Comparison of ENCODE assay signal across 27 mouse cellular contexts in the genomic region with DNA sequence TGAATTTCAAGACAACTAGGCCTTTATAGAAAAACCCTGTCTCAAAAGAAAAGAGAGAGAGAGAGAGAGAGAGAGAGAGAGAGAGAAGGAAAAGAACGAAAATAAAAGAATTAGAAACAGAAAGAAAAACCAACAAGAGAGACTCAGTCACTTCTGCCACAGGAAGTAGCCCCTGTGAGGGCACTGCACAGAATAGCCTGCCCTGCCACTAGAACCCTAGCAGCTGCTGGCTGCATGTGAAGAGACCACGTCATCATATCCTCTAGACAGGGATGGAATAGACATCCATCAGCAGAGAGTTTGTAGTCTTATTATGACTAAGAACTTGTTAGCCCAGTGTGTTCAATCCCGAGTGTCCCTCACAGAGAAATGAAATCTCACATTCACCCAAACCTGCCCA. TPM values are rescaled to one million over a fixed set of nuclear protein-coding genes. Genes with fewer than 3 reads are reported as not detected.
DNase-seq lines count a peak whose midpoint lies in the region; ATAC-seq and TF ChIP-seq lines count a peak whose summit lies in the region.
"Had no signal": no experiment of that assay in that cellular context is flagged by ENCODE, and none has a peak within 500 bp of the region (broad histone marks: within the 10 kb centered on the region; RNA-seq: fewer than 3 reads in every experiment).

No protein-coding gene starts in this region.

- no peak for TF ChIP-seq EP300 in CH12.LX (IDR thresholded peaks at IDR 0.05; ENCODE audit: low read length)

- ATAC-seq in forebrain, embryonic 11.5 days (replicated peaks; ENCODE audit: low FRiP score), result no peak
- no peak for ATAC-seq in forebrain, postnatal 0 days
- peak; percentile 67 for ATAC-seq in inflammation-experienced regulatory T-cells, adult 6 months
- ATAC-seq: forebrain, embryonic 15.5 days; hindbrain, postnatal 0 days; intestine, embryonic 15.5 days had no signal

- no peak for TF ChIP-seq CTCF in forebrain, postnatal 0 days (IDR thresholded peaks at IDR 0.05; ENCODE audit: low read depth)
- no peak for TF ChIP-seq CTCF in CH12.LX (conservative IDR thresholded peaks at IDR 0.05 in 1 of 2, IDR thresholded peaks at IDR 0.05 in 1 of 2; ENCODE audit: low read depth in 2 of 2, low read length in 2 of 2)

- H3K36me3 ChIP-seq in forebrain, embryonic 11.5 days (ENCODE audit: control insufficient read depth, insufficient read depth, low read length), result no peaks in the 10 kb centered on the region
- no peaks in the 10 kb centered on the region for H3K36me3 ChIP-seq in forebrain, postnatal 0 days (ENCODE audit: insufficient read depth)
- H3K36me3 ChIP-seq in CH12.LX (replicated peaks in 1 of 2; ENCODE audit: control insufficient read depth in 1 of 2, insufficient read depth in 1 of 2, low read length in 1 of 2), result no peaks in the 10 kb centered on the region
- H3K36me3 ChIP-seq: embryonic facial prominence, embryonic 12.5 days; embryonic facial prominence, embryonic 15.5 days; forebrain, embryonic 12.5 days; forebrain, embryonic 15.5 days; heart, embryonic 10.5 days; heart, embryonic 13.5 days; intestine, embryonic 15.5 days had no signal

- peaks cover 1% of the 10 kb centered on the region; the same call in 1 of the 2 replicates for H3K4me1 ChIP-seq in forebrain, embryonic 11.5 days (replicated peaks; ENCODE audit: control insufficient read depth, insufficient read depth, low read length)
- peaks cover 2% of the 10 kb centered on the region; the same call in 1 of the 2 replicates for H3K4me1 ChIP-seq in forebrain, postnatal 0 days (ENCODE audit: insufficient read depth)
- peaks cover 0 to 6% of the 10 kb centered on the region in 2 experiments; a peak in 1 of 4 replicates for H3K4me1 ChIP-seq in CH12.LX (ENCODE audit: control insufficient read depth in 1 of 2, insufficient read depth in 2 of 2)
- H3K4me1 ChIP-seq: embryonic facial prominence, embryonic 12.5 days; intestine, embryonic 15.5 days had no signal

- peak; percentile 2 for DNase-seq in forebrain, embryonic 11.5 days (ENCODE audit: low spot score)
- no peak for DNase-seq in forebrain, postnatal 0 days
- peak; percentile 15 for DNase-seq in CH12.LX (ENCODE audit: extremely low read depth)
- DNase-seq in layer of hippocampus, adult 11-12 months (ENCODE audit: low spot score), result no peak
- no peak for DNase-seq in cerebellum, adult 9-11 months
- DNase-seq in adrenal gland, adult 2 months, result no peak
- DNase-seq: adrenal gland, postnatal 10 days; adrenal gland, postnatal 36 days; B cell, adult 2 months; cerebellum, adult 18-20 months; cerebellum, adult 9-10 months; cerebellum, postnatal 25 days; gastrocnemius, postnatal 10 days; gastrocnemius, postnatal 36 days; heart, adult 2 months; heart, postnatal 14 days; heart, postnatal 4 days had no signal

- H3K9me3 ChIP-seq in forebrain, embryonic 11.5 days (ENCODE audit: control insufficient read depth, low read length), result no peaks in the 10 kb centered on the region
- H3K9me3 ChIP-seq in forebrain, postnatal 0 days (ENCODE audit: low read length), result no peaks in the 10 kb centered on the region
- H3K9me3 ChIP-seq in CH12.LX (replicated peaks; ENCODE audit: low read length), result no peaks in the 10 kb centered on the region
- H3K9me3 ChIP-seq: embryonic facial prominence, embryonic 12.5 days; embryonic facial prominence, embryonic 15.5 days; forebrain, embryonic 12.5 days; forebrain, embryonic 15.5 days; heart, embryonic 10.5 days; heart, embryonic 13.5 days; intestine, embryonic 15.5 days had no signal

- no peaks in the 10 kb centered on the region for H3K79me2 ChIP-seq in CH12.LX (replicated peaks; ENCODE audit: control insufficient read depth, extremely low read depth, insufficient read depth, poor library complexity, severe bottlenecking)

- WGBS in forebrain, embryonic 11.5 days, result 75% methylated on average over 3 of the region's 3 CpGs
- 66% methylated on average over 3 of the region's 3 CpGs for WGBS in forebrain, postnatal 0 days

- H3K27ac ChIP-seq in forebrain, embryonic 11.5 days (ENCODE audit: low read depth, low read length), result no peak overlapping the region
- H3K27ac ChIP-seq in forebrain, postnatal 0 days (ENCODE audit: low read depth, low read length), result no peak overlapping the region
- no peak overlapping the region for H3K27ac ChIP-seq in CH12.LX (ENCODE audit: insufficient read depth, low read depth)
- H3K27ac ChIP-seq: embryonic facial prominence, embryonic 12.5 days; embryonic facial prominence, embryonic 15.5 days; forebrain, embryonic 12.5 days; forebrain, embryonic 15.5 days; heart, adult 2 months; heart, embryonic 10.5 days; heart, embryonic 13.5 days; hindbrain, embryonic 14.5 days; hindbrain, postnatal 0 days; intestine, embryonic 15.5 days had no signal

- TF ChIP-seq RAD21 in CH12.LX (IDR thresholded peaks at IDR 0.05; ENCODE audit: low read depth, low read length), result no peak

- no peak for TF ChIP-seq POLR2A in CH12.LX (IDR thresholded peaks at IDR 0.05; ENCODE audit: low read depth, low read length)

- no peak overlapping the region for H3K4me2 ChIP-seq in forebrain, embryonic 11.5 days (ENCODE audit: low read depth, low read length, severe bottlenecking)
- no peak overlapping the region for H3K4me2 ChIP-seq in forebrain, postnatal 0 days (ENCODE audit: low read depth)
- no peak overlapping the region for H3K4me2 ChIP-seq in CH12.LX (ENCODE audit: insufficient read depth, low read depth, poor library complexity, severe bottlenecking)
- H3K4me2 ChIP-seq: embryonic facial prominence, embryonic 12.5 days; embryonic facial prominence, embryonic 15.5 days; forebrain, embryonic 12.5 days; forebrain, embryonic 15.5 days; heart, embryonic 13.5 days; hindbrain, embryonic 14.5 days; intestine, embryonic 15.5 days had no signal

- dilution Hi-C loops in CH12.LX (cut with MboI; ENCODE audit: extremely low pct_ligation_motif_present, extremely low pct_unique_long_range_greater_than_20kb, low sequenced_read_pairs), result no loop called here

- no peak overlapping the region for H3K4me3 ChIP-seq in forebrain, embryonic 11.5 days (ENCODE audit: low read depth, low read length)
- no peak overlapping the region for H3K4me3 ChIP-seq in forebrain, postnatal 0 days (ENCODE audit: low read depth, low read length)
- H3K4me3 ChIP-seq in CH12.LX (replicated peaks in 1 of 3; ENCODE audit: low read depth in 2 of 3, low read length in 2 of 3, poor library complexity in 1 of 3), result no peak overlapping the region
- H3K4me3 ChIP-seq: embryonic facial prominence, embryonic 12.5 days; embryonic facial prominence, embryonic 15.5 days; forebrain, embryonic 12.5 days; forebrain, embryonic 15.5 days; heart, adult 2 months; heart, embryonic 10.5 days; heart, embryonic 13.5 days; intestine, embryonic 15.5 days had no signal

- in situ Hi-C loops in CH12.LX (cut with MboI; ENCODE audit: low pct_ligation_motif_present, low pct_unique_long_range_greater_than_20kb, low sequenced_read_pairs), result no loop called here

- no peak overlapping the region for H3K9ac ChIP-seq in forebrain, embryonic 11.5 days (ENCODE audit: low read length)
- no peak overlapping the region for H3K9ac ChIP-seq in forebrain, postnatal 0 days
- H3K9ac ChIP-seq in CH12.LX (ENCODE audit: insufficient read depth, low read depth), result no peak overlapping the region
- H3K9ac ChIP-seq: embryonic facial prominence, embryonic 12.5 days; embryonic facial prominence, embryonic 15.5 days; forebrain, embryonic 12.5 days; forebrain, embryonic 15.5 days; heart, embryonic 13.5 days; hindbrain, embryonic 14.5 days; intestine, embryonic 15.5 days had no signal

- peaks cover 2% of the 10 kb centered on the region; the same call in 1 of the 2 replicates for H3K27me3 ChIP-seq in forebrain, embryonic 11.5 days (ENCODE audit: control insufficient read depth, insufficient read depth, low read length)
- no peaks in the 10 kb centered on the region for H3K27me3 ChIP-seq in forebrain, postnatal 0 days (ENCODE audit: insufficient read depth, low read length)
- peaks cover 18% of the 10 kb centered on the region for H3K27me3 ChIP-seq in CH12.LX (replicated peaks)
- H3K27me3 ChIP-seq: embryonic facial prominence, embryonic 12.5 days; forebrain, embryonic 15.5 days; intestine, embryonic 15.5 days had no signal

RNA-seq across cellular contexts. Expression of a gene that starts 5.5 kb away (rescaled TPM):
- 76.0 and 93.8 TPM in 2 replicates for polyA plus RNA-seq in forebrain, embryonic 11.5 days (2014; fragmentation: Nextera tagmentation; extraction: Ambion mirVana)
- 265 and 272 TPM in 2 replicates for total RNA-seq in forebrain, postnatal 0 days (2014; rRNA removed)
- 162 and 168 TPM in 2 replicates for polyA plus RNA-seq in forebrain, postnatal 0 days (2015; fragmentation: Nextera tagmentation; extraction: Ambion mirVana)
- total RNA-seq in CH12.LX (2012; rRNA removed) (1.3 and 1.5 TPM in 2 replicates), CH12.LX (2014; rRNA removed) (not detected in 2 replicates)
- polyA plus RNA-seq in CH12.LX (2012; ENCODE audit: insufficient read length, low read depth), result 2.2 and 2.8 TPM in 2 replicates
- polyA plus RNA-seq in inflammation-experienced regulatory T-cells, adult 6 months (2017; shearing (Covaris generic)), result 1 to 10 TPM in 1 of 3 experiments, under 1 TPM in 2; 0.50 to 1.9 (median 0.69) TPM
- total RNA-seq in adrenal gland, adult 2 months (2021), result 10 to 100 TPM; 14.2 to 25.0 TPM
- polyA plus RNA-seq in adrenal gland, adult 2 months (2012; rRNA removed), result 53.1 and 71.3 TPM in 2 replicates

RNA-seq across cellular contexts. Expression of a gene that starts 43.2 kb away (rescaled TPM):
- 11.4 and 11.5 TPM in 2 replicates for polyA plus RNA-seq in forebrain, embryonic 11.5 days (2014; fragmentation: Nextera tagmentation; extraction: Ambion mirVana)
- total RNA-seq in forebrain, postnatal 0 days (2014; rRNA removed), result 25.0 and 33.5 TPM in 2 replicates
- 18.7 and 21.3 TPM in 2 replicates for polyA plus RNA-seq in forebrain, postnatal 0 days (2015; fragmentation: Nextera tagmentation; extraction: Ambion mirVana)
- 20.4 and 25.5 TPM in 2 replicates for total RNA-seq in CH12.LX (2012; rRNA removed)
- 11.2 and 11.9 TPM in 2 replicates for total RNA-seq in CH12.LX (2014; rRNA removed)
- 22.8 and 26.9 TPM in 2 replicates for polyA plus RNA-seq in CH12.LX (2012; ENCODE audit: insufficient read length, low read depth)
- 10 to 100 TPM in 2 of 3 experiments, 1 to 10 TPM in 1; 8.5 to 12.9 (median 10.0) TPM for polyA plus RNA-seq in inflammation-experienced regulatory T-cells, adult 6 months (2017; shearing (Covaris generic))
- total RNA-seq in adrenal gland, adult 2 months (2021), result 10 to 100 TPM; 37.9 to 49.7 TPM
- polyA plus RNA-seq in adrenal gland, adult 2 months (2012; rRNA removed), result 60.0 and 76.6 TPM in 2 replicates

RNA-seq across cellular contexts. Expression of a gene that starts 52.4 kb away (rescaled TPM):
- polyA plus RNA-seq in forebrain, embryonic 11.5 days (2014; fragmentation: Nextera tagmentation; extraction: Ambion mirVana), result 153 and 165 TPM in 2 replicates
- 59.8 and 66.2 TPM in 2 replicates for total RNA-seq in forebrain, postnatal 0 days (2014; rRNA removed)
- polyA plus RNA-seq in forebrain, postnatal 0 days (2015; fragmentation: Nextera tagmentation; extraction: Ambion mirVana), result 73.7 and 80.8 TPM in 2 replicates
- total RNA-seq in CH12.LX (2012; rRNA removed), result 118 and 152 TPM in 2 replicates
- 162 and 169 TPM in 2 replicates for total RNA-seq in CH12.LX (2014; rRNA removed)
- 160 and 162 TPM in 2 replicates for polyA plus RNA-seq in CH12.LX (2012; ENCODE audit: insufficient read length, low read depth)
- polyA plus RNA-seq in inflammation-experienced regulatory T-cells, adult 6 months (2017; shearing (Covaris generic)), result 10 to 100 TPM; 52.1 to 67.7 (median 61.3) TPM
- total RNA-seq in adrenal gland, adult 2 months (2021), result 10 to 100 TPM; 72.0 TPM
- 66.9 and 82.4 TPM in 2 replicates for polyA plus RNA-seq in adrenal gland, adult 2 months (2012; rRNA removed)

RNA-seq across cellular contexts. Expression of a gene that starts 55.6 kb away (rescaled TPM):
- 33.9 and 34.0 TPM in 2 replicates for polyA plus RNA-seq in forebrain, embryonic 11.5 days (2014; fragmentation: Nextera tagmentation; extraction: Ambion mirVana)
- total RNA-seq in forebrain, postnatal 0 days (2014; rRNA removed), result 88.6 TPM in 2 replicates
- 59.4 and 61.0 TPM in 2 replicates for polyA plus RNA-seq in forebrain, postnatal 0 days (2015; fragmentation: Nextera tagmentation; extraction: Ambion mirVana)
- total RNA-seq in CH12.LX (2012; rRNA removed), result 48.5 and 58.1 TPM in 2 replicates
- 66.5 and 69.3 TPM in 2 replicates for total RNA-seq in CH12.LX (2014; rRNA removed)
- 83.2 and 86.2 TPM in 2 replicates for polyA plus RNA-seq in CH12.LX (2012; ENCODE audit: insufficient read length, low read depth)
- polyA plus RNA-seq in inflammation-experienced regulatory T-cells, adult 6 months (2017; shearing (Covaris generic)), result 10 to 100 TPM; 63.3 to 79.7 (median 76.0) TPM
- total RNA-seq in adrenal gland, adult 2 months (2021), result 10 to 100 TPM; 60.7 to 64.1 TPM
- 46.4 and 55.5 TPM in 2 replicates for polyA plus RNA-seq in adrenal gland, adult 2 months (2012; rRNA removed)

Comparison
In these comparisons a context has a peak if more than half of its experiments do, and no peak if none do; other contexts are left out.
1. DNase-seq: peak in forebrain, embryonic 11.5 days (single experiment) and CH12.LX (single experiment); none in forebrain, postnatal 0 days (single experiment), layer of hippocampus, adult 11-12 months (single experiment), cerebellum, adult 9-11 months (single experiment) and adrenal gland, adult 2 months (single experiment).
2. RNA of a gene that starts 5.5 kb away (polyA plus RNA-seq): 162 to 168 TPM in forebrain, postnatal 0 days, 76.0 to 93.8 TPM in forebrain, embryonic 11.5 days and 53.1 to 71.3 TPM in adrenal gland, adult 2 months; 2.2 to 2.8 TPM in CH12.LX and 0.50 to 1.9 TPM in inflammation-experienced regulatory T-cells, adult 6 months; every median in the first group is over 10 times any median in the second.